Mouse (Mus musculus) megakaryocyte-erythroid progenitor cell, adult 5-6 weeks (primary cell): ENCODE results near the gene Tatdn2. TPM values are rescaled to one million over a fixed set of nuclear protein-coding genes. Genes with fewer than 3 reads are reported as not detected.

Source experiments
- ATAC-seq: replicated peaks from 2 replicates; pipeline ENCODE4 v1.8.0; 2016; ENCODE audit warnings: mild to moderate bottlenecking, inconsistent platforms; ENCODE audit not compliant: severe bottlenecking, poor library complexity, low FRiP score, low TSS enrichment
- total RNA-seq, 2 experiments: library from RNA; stranded (forward) in 1 of 2; stranded (reverse) in 1 of 2; fragments of 200-1000, 215-1000 nt in 1 of 2; fragments of >200 nt in 1 of 2; fragmentation: Nextera tagmentation in 1 of 2; gene quantifications; 2 replicates each; pipeline ENCODE4 v1.2.3; 2014 to 2017

Tatdn2 gene
- 48.5 and 69.9 TPM in 2 replicates for total RNA-seq (2014; fragmentation: Nextera tagmentation)
- 152 and 155 TPM in 2 replicates for total RNA-seq (2017)

GRCm38 (mm10) chr6:113696582-113697221, at the start of gene Tatdn2:
Tatdn2 (plus strand) TSS chr6:113697050.
- peak; percentile 95 for ATAC-seq

- no peak for ATAC-seq
These were observed 47.3 kb upstream of the Tatdn2 start for GRCm38 (mm10) chr6:113649346-113650196.

- ATAC-seq, result no peak
These were observed 46.6 kb upstream of the Tatdn2 start for GRCm38 (mm10) chr6:113650197-113650640.

- peak; percentile 53; the same call in 1 of the 2 replicates for ATAC-seq
These were observed 45.2 kb upstream of the Tatdn2 start for GRCm38 (mm10) chr6:113651626-113652025.

DNA sequence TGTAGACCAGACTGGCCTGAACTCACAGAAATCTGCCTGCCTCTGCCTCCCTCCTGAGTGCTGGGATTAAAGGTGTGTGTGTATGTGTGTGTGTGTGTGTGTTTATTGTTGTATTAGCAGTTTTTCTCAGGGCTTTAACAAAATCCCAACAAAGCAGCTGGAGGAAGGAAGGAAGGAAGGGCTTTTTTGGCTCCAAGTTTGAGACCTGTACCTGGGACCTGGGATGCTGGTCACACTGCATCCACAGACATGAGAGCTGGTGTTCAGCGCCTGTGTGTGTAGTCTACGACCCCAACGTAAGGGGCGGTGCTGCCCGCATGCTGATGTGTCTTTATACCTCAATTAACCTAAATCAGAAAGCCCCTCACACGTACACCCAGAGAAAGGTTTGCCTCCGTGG, 43.3 kb upstream of the Tatdn2 start:
- no peak for ATAC-seq

DNA sequence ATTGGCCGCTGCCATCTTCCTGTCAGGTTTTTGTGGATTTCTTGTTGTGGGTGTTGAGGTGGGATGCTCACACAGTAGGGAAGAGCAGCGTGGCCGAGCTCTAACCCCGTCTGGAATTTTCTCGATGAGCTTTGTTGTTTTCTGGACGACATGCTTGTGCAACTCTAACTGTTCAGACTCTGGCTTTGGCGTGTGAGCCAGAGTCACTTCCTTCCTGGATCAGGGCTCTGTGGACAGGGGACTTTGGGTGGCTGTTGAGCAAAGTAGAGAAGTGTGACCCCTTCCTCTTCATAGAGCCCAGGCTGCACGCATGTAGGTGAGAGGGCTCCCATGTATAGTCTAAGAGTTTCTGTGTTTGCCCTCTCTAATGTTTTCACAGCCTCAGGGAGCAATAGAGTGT, 42.7 kb upstream of the Tatdn2 start:
- no peak for ATAC-seq

DNA sequence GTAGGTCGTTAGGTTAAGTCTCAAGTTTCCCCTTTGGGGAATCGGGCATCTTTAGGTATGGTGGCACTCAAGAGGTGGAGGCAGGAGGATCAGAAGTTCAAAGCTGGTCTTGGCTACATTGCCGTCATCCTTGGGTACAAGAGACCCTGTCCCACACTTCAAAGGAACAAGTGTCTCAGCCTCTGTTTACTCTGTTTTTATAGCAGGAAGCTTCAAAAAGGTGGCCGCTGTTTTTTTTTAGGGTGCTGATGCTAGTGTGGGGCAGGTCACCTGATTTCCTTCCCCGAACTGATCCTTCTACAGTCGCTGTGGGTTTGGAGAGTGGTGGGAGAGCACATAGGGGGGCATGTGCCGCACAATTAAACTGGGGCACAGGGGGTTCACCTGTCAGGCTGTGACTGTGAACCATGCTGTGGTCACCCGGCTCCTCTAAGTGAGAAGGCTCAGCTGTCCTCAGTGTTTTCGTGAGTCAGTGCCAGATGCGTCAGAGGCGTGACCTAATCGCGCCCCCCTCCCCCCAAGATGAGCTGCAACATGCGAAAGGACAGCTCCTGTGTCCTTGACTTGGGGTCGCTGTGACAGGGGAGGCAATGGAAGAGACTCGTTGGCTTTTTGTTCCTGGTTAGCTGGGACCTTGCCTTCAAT, 42.0 kb upstream of the Tatdn2 start:
- no peak for ATAC-seq

- ATAC-seq, result no peak
These were observed 41.4 kb upstream of the Tatdn2 start for GRCm38 (mm10) chr6:113655475-113655874.

GRCm38 (mm10) chr6:113656847-113657246, 40.0 kb upstream of the Tatdn2 start:
- no peak for ATAC-seq

GRCm38 (mm10) chr6:113658226-113658625, 38.6 kb upstream of the Tatdn2 start:
- ATAC-seq, result no peak

DNA sequence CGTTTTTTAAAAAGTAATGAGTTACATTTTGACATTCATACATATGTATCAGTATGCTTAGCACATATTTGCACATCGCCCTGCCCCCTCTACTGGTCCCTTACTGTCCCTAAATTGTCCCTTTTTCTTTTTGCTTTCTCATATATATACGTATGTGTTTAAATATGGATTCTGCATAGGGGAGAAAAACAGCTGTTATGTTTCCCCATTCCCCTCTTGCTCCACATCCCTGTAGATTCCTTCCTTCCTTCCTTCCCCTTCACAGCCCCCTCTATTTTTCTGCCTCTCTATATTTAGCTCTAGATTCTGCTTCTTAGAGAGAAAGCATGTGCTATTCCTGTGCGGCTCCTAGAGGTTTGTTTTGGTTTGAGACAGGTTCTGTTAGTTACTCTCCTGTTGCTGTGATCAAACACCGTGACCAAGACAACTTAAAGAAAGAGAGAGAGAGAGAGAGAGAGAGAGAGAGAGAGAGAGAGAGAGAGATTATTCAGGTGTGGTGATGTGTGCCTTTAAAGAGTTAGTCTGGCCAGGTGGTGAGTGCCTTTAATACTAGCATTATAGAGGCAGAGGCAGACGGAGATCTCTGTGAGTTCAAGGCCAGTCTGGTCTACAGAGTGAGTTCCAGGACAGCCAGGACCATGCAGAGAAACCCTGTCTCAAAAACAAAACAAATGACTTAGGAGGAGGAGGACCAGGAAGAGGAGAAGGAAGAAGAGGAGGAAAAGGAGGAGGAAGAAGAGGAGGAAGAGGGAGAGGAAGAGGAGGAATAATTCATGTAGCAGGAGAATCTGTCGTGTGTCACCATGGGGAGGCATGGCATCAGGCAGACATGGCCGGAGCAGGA, 37.0 kb upstream of the Tatdn2 start:
- ATAC-seq, result no peak

- peak; percentile 23 for ATAC-seq
These were observed 36.1 kb upstream of the Tatdn2 start for GRCm38 (mm10) chr6:113660492-113661352.

- ATAC-seq, result no peak
These were observed 35.3 kb upstream of the Tatdn2 start for GRCm38 (mm10) chr6:113661353-113662241.

GRCm38 (mm10) chr6:113662964-113663700, 33.7 kb upstream of the Tatdn2 start:
- ATAC-seq, result no peak

DNA sequence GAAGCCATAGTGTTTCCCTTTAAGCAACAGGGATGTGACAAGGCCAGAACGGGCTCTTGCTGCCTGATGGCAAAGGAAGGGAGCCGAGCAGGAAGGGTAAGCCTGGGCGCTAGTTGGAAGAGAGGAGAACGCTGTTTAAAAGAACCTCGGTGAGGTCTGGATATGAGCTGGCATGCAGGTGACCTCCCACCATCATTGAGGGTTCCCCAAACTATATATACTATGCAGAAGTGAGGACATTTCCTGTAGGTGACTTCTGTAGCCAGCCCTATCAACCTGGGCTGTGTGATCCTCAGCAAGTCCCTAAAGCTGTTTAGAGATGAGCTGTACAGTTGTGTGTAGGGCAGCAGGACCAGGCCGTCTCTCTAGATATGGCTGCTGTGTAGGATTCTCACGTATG, 32.5 kb upstream of the Tatdn2 start:
- no peak for ATAC-seq

DNA sequence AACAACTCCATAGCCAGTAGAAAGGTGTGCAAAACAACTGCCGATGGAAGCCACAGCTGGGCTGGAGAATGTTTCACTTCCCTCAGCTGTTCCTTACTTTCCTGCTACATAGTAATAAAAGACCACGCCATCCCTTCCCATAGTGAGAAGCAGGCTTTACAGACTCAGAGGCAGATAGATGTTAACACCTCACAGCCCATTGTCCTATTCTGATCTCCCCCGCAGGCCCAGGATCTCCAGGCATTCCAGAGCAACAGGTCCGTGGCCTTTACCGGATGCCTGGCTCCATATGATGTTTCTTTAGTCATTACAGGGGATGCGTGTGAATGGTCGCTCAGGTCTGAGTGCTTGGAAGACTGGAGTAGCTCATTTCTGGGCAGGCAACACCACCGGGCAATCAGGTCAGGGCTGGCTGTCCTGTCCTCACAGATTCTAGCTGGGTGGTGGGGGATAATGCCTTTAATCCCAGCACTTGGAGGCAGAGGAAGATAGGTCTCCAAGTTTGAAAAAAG, 29.2 kb upstream of the Tatdn2 start:
- no peak for ATAC-seq
